Mouse (Mus musculus): ENCODE results near the gene Rbfox2.
"Not testable (repeated sequence)": the region's sequence is repeated elsewhere in the genome, so short reads cannot be mapped to it uniquely, and the experiment has no call there.

The Rbfox2 gene

DNA sequence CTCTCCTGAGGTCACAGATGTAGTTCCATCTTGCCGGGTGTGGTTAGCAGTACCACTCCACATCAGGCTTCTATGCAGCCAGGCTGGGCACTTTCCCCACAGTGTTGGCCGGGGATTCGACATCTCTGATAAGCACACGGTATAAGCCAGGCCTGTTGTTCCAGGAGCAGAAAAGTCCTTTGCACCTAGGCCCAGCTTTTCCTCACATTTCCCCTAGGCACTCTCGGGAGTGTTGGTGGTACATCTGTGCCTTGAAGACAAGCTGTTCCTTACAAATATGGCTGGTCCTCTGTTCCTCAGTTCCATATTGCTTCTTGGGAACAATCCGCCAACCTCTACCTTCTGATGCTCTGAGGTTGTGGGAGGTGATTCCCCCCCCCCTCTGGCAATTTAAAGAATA is 240.6 kb downstream of the Rbfox2 start:
- DNase-seq (ENCODE audit: low spot score) = no peak

DNA sequence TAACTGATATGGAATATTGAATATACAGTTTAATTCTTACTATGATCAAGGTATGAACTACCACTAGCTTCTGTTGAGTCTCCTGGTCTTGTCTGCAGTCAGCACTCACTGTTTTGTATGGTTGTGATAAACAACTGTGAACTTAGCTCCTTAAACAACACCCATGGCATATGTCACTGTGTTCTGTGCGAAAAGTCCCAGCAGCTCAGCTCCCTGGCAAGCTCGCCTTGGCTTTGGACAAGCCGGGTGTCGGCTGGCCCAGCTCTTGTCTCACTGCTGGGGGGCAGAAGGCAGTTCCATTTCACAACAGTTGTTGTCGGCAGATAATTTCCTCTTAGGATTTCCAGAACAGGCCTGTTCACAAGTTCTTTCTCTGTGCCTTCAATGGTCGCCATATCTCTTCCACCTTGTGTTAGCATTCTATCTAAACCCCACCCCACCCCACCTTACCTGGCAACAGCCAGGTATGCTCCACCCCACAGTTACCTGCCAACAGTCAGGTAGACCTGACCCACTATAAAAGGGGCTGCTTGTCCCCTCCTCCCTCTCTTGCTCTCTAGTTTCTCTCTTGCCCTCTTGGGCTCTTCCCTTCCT is 241.4 kb downstream of the Rbfox2 start:
- peak; percentile 94 for DNase-seq (ENCODE audit: low spot score)

DNA sequence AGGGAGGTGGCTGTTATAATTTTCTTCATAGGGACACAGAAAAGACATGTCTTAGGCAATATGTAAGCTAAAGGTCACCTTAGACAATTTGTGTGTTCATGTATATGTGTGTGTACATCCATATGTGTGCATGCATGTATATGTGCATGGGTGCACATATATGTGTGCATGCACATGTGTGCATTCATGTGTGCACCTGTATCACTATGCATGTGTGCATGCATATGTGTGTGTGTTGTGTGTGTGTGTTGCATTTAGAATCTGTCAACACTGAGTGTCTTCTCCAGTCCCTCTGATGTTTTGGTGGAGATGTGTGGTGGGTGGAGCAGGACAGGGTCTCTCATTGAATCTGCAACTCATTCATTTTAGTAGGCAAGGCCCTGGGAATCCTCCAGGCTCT is 244.1 kb downstream of the Rbfox2 start:
- no peak for DNase-seq (ENCODE audit: low spot score)

DNA sequence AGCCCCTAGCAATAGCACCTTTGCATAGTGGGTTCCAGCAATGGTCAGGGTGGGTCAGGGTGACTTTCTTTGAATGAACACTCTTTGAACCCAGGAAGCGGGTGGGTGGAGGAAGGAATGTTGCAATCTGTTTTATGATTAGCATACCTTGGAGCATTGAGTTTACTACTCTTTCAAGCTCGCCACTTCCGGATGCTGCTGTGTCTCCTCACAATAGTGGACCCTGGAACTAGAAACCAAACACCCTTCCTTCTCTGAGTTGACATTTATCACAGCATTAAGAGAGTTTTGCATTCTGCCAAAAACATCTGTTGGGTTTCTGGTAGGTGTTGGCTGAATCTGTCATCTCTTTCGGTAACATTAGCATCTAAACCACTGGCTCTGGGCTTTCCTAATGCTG is 247.4 kb downstream of the Rbfox2 start:
- not testable (repeated sequence) for DNase-seq (ENCODE audit: low spot score)

DNA sequence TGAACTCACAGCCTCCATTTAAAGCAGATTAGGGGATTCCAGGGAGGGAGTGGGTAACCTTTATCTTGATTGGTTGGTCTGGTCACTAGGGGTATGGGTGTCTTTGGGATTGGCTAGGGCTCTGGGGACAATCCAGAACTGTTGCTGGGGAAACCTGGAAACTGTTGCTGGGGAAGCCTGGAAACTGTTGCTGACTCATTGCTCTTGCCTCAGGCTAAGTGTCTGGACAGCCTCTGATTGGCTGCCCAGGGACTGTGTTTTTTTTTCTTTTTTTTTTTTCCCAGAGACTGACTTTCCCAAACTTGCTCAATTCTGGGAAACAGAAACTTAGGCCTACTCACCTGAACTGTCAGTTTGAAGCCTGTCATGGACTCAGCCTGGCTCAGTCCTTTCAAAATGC is 248.2 kb downstream of the Rbfox2 start:
- DNase-seq (ENCODE audit: low spot score) = peak; percentile 87

DNA sequence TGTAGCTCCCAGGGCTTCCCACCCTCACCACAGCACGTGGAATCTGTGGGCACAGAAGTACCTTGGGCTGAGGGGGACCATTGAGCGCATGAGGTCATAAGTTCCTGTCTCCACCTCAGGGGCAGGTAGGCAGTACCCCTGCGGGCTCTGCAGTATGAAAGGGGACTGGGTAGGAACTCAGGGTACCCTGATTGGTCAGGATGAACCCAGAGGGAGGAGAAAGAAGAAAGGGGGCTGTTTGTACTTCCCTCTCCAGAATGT is 250.1 kb downstream of the Rbfox2 start:
- no peak for DNase-seq (ENCODE audit: low spot score)

DNA sequence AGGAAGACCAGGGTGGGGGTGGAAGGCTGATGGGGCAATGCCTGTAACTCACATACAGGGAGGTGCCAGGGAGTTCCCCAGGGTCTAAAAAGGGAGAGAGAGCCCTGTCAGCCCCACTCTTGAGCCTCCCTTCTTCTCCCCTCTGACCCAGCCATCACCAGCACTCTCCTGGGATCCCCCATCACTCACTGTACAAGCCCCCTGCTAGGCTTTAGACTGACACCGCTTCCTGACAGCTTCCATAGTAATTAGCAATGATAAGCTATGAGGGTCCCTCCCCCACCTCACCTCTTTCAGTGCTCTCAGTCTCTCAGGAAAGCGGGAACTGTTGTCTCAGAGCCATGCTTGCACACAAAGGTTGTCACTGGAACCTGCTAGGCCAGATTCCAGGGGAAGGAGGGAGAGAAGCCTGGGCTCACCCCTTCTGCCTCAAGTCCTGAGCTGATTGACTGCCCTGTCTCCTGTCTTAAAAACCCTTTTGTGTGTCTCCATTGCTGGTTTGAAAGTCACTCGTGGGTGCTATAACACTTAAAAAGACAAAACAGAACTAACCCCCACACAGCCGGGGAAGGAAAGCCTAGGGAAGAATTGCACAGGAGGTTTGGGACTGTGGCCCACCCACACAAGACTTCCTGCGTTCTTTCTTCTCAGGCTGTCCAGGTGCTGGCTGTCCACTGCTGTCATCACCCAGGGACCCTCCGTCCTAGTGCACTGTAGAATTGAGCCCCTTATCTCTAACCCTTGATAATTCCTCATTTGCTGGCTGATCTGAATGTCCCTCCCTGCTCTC is 250.6 kb downstream of the Rbfox2 start:
- DNase-seq (ENCODE audit: low spot score) = no peak

DNA sequence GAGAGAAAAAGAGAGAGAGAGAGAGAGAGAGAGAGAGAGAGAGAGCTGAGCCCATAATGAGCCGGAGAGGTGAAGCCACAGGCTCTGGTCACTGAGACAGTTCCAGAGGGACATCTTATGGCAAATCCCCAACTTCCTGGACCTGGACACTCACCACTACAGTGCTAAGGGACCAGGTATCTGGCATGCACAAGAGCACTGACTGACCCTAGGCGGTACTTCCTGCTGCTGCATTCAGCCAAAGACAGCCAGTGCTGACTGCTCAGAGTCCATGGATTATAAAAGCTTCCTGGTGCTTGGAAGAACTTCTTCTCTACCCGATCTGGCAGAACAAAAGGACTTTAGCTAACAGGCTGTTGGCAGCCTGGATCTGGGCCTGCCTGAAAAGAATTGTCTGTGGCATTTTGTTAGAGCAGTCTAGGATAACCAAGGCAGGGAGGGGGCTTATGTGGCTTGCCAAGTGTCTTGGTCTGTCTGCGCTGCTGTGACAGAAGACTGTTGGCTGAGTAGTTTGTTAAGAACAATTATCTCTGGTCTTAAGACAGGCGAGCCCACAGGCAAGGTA is 252.1 kb downstream of the Rbfox2 start:
- peak; percentile 43 for DNase-seq (ENCODE audit: low spot score)

DNA sequence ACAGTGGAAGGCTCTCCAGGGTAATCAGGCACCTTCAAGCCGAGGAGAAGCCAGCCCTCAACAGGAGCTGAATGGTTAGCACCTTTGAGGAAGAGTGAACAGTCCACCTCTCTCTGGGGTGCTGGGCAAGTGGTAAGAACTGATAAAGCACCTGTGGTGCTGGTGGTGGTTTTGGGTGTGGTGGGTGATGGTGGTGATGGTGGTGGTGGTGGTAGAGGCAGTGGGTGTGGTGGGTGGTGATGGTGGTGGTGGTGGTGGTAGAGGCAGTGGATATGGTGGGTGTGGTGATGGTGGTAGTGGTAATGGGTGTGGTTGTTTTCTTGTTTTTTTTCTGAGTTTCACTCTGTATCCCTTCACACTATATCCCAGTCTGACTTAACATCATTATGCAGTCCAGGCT is 253.8 kb downstream of the Rbfox2 start:
- no peak for DNase-seq (ENCODE audit: low spot score)

DNA sequence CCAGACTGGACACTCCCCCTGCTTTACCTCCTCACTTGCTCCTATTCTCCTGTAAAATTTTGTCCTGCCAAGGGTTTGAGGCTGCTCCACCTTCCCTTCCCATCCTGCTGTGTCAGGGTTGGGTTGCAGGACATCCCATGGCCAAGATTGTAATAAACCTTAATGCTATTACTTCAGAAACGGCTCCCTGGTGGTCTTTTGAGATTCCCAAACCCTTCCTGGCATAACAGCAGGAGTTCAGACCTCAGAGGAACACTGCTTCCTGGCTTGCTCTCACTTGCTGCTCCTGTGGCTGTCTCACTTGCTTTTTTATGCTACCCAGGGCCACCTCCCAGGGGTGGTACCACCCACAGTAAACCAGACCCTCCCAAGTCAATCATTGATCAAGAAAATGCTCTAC is 254.6 kb downstream of the Rbfox2 start:
- no peak for DNase-seq (ENCODE audit: low spot score)

DNA sequence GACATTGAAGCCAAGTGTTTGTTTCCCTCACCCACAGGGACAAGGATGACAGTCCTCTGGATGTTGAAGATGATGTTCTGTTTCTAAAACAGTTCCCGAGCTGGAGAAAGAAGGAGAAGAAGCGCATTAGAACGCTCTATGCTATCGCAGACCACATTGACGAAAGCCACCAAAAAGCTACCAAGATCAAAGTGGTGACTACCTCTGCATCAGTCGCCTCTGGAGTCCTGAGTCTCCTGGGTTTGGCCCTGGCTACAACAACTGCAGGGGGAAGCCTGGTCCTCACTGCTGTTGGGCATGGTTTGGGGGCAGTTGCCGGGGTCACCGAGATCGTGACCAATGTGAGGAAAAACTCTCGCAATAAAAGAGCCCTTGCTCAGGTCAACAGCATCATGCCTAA is 256.2 kb downstream of the Rbfox2 start, which contains the start of gene Mb:
Gene Mb (minus strand): TSS at position 101 of the 400 bp plus-strand sequence.
- DNase-seq (ENCODE audit: low spot score) = no peak

DNA sequence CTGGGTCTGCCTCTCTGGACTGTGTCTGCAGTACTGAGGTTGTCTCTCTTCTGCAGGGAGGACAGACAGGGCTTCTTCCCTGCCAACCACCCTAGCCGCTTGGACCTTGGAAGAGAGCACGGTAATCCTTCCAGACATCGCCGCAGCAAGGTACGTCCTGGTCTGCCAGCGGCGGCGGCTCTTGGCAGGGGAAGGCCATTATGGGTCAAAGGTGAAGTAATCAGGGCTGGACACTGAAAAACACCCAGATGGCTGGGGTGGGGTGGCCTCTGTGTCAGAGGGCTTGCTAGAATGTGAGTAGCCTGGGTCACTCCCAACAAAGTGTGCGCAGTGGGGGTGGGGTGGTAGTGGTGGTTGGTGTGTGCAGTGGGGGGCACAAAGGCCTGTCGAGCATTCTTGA is 261.2 kb downstream of the Rbfox2 start:
- DNase-seq (ENCODE audit: low spot score) = peak; percentile 68

DNA sequence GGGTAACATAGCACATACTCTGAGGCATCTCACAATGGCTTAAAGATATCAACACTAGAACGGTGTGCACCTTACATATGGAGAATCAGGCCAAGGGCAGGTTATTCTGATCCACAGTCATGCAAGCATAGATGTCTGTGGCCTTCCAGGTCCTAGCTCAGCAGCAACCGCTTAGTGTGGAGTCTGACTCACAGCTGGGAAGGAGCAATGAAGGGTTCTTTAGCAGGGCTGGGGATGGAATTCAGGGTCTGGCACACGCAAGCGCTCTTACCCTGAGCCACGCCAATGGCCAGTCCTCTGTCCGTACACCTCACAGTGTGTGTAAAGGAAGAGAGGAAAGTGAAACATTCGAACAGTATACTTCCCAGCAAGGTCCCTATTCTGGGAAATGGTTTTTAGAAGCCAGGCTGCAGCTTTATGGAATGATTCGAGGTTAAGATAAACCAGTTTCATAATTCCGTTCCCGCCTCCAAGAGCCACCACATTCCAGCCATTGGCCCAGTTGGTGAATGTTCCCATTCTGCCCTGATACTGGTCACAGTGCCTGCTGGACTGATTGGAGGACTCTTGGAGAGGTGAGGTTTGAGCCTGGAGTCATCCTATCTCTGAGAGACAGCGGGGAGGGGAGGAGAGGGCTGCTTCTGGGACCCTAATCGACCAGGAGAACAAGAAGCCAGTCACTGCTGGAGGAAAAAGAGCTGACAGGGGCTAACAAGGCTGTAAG is 262.0 kb downstream of the Rbfox2 start, which contains the start of gene Apol6:
Gene Apol6 (plus strand): TSS at position 133 of the 724 bp plus-strand sequence.
- peak; percentile 82 for DNase-seq (ENCODE audit: low spot score)

DNA sequence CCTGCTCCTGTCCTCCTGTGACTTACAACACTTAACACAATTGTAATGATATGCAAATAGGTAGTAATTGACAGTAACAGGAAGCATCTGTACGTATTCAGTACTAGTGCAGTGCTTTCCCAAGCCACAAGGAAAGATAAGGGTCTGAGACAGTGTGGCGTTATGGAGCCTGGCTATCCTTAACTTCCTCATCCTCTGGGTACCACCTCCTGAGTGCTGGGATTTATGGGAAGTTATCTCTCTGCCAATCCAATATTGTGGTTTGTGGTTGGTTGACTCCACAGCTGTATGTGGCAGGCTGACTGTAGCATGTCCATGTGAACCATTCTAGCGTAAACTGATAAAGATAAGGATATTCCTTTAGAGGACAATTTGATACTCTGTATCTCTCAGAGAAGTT is 266.0 kb downstream of the Rbfox2 start:
- DNase-seq (ENCODE audit: low spot score) = no peak

DNA sequence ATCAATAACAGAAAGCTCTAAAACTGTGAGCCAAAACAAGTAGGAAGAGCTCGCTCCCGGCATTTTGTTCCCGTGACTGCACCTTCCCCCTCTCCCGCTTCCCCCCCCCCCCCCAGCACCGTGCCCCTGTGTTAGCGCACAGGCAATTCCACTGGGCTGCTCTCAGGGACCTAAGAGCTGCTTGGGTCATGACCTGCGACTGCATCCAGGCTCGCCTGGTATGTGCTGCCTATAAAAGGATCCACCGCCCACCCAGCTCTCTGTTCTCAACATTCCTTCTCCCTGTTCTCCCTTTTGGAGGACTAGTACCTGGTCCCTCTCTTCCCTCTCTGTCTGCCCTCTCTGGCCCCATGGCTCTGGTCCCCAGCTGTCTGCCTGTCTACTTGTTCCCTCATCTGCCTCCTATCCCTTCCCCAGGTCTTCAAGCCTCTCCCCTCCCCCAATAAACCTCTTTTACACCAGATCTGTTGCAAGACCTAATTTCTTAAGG is 267.5 kb downstream of the Rbfox2 start:
- DNase-seq (ENCODE audit: low spot score) = no peak

DNA sequence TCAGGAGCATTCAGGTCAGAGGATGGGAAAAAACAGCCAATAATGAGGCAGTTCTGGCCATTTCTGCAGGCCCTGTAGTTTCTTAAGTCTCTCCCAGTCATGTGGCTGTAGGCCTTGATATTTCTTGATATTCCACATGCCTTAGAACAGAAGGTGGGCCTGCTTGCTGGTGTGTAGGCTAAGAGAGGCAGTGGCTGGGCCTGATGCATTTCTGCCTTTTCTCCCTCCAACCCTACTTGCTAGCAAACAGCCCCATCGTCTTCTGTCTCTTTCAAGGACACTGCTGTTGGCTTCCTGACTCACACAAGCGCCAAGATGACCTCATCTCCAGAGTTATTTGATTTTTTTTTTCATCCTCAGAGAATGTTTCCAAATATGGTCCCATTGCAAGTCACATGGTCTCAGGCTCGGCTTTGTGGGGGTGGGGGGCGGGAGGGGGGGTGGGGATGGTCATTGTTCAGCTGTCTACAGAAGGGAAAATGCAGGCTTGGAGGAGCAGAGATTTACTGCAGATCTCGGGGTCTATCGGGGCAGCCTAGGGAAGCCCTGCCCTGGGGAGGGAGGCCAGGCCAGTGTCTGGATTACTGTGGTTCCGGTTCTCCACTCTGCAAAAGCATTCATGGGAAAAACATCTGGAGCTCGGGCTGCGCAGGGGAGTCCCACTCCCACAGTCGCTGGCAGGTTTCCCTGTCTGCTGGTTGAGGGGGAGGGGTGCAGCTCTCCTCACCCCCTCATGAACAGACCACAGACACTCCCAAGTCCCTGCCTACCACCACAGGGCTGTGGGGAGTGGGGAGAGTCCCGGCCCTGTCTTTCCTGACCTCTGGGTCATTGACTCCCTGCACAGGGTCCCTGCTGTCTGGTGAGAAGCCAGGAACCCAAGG is 269.3 kb downstream of the Rbfox2 start:
- DNase-seq (ENCODE audit: low spot score) = peak; percentile 90

DNA sequence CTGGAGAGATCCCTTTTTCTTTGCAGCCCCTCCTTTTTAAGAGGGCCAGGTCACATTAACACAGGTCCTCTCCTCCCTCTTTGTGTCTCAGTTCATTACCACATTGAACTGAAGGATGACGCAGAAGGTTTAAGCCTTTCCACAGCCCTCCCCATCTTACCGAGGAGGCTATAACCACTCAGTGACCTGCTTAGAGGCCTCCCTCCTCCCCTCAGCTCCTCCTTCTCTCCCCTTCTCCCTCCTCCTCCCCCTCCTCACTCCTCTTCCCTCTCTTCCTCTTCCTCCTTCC is 269.9 kb downstream of the Rbfox2 start:
- DNase-seq (ENCODE audit: low spot score) = no peak

DNA sequence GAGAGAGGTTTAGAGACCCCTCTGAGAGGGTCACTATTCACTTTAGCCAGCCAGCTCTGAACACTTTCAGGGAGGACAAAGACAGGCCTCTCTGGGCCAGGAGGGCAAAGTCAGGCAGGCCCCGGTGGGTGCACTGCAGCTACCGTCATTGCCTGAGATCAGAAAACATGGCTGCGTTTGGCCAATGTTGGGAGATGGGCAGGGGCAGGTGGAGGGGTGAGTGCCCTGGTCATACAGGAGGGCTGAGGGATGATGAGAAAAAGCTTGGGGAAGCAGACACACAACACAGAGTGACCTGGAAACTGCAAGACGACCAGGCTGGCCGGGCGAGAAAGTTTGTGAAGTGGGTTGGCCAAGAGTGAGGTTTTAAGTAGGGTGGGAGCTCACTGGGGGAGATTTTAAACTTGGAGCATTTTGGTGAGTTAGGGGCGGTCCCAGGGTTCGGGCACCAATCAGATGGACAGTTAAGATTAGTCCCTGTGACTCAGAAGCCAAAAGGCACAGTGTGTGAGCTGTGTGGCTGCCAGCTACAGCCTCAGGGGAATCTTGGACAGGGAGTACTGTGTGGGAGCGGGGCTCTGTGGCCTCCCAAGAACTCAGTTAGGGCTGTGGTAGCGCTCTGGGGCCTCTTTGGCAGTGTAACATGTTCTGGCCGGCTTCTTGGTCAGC is 270.4 kb downstream of the Rbfox2 start:
- peak; percentile 98 for DNase-seq (ENCODE audit: low spot score)

DNA sequence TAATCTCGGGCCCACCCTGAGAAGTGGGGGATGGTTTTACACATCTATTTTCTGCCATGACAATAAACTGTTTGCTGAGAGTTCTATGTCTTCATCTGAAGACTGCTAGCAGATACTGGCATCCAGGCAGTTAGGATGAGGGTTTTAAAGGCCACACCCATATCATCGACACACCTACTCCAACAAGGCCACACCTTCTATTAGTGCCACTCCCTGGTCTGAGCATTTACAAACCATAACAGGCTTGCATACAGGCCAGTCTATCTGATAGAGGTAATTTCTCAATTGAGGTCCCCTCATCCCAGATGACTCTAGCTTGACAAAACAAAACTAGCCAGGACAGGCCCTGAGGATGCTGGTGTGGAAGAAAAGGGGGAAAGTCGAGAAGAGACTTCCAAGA is 271.2 kb downstream of the Rbfox2 start:
- DNase-seq (ENCODE audit: low spot score) = no peak

DNA sequence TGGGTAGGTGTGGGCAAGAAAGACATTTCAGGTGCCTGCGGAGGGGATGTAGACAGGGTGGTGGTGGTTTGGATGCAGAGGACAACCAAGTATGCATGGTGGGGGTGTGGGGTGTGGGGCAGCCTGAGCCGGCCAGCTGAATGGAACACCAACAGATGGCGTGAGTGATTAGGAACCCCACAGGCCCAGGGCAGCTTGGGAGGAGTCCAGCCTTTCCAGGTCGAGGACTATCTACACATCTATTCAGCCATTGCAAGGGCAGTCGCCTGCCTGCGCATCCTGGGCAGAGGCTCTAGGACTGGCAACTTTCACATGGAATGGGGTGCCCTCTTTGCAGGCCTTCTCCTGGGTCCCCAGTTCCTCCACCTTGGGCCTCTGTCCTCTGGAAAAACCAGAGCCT is 272.3 kb downstream of the Rbfox2 start:
- DNase-seq (ENCODE audit: low spot score) = no peak

DNA sequence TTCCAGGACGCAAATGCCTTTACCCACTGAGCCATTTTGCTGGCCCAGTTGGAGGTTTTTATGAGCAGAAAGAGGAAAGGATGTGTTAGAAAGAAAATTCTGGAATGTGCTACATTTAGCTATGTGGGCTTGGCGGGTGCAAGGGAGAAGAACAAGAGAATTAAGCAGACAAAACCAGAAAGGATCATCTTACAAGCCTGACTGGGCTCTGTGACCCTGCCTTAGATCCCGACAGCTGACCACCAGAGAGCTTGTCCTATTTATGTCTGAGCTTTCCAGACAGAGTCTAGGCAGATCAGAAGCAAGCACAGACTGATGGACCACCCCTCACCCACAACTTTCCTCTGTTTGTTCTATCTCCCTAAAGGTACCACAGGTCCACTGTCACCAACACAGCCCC is 275.5 kb downstream of the Rbfox2 start:
- DNase-seq (ENCODE audit: low spot score) = no peak
